Mouse (Mus musculus): ENCODE measurements around the gene Sorl1.

DNA sequence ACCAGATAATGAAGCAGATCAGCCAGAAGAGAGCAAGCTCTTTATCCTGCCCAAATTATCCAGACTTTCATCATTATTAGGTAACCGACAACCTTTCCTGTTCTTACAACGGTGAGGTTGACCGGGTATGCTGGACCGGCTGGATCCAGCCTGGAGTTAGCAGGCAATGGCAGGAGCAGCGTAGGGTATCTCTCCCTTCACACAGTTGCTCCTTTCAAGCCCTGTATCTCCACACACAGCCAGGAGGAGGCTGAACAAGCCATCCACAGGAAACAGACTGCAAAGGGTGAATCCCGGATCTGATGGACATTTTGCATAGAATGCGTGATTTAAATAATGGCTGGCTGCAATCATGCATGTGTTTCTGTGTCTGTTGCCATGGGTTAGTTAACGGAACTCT lies 208.5 kb downstream of the Sorl1 start:
- TF ChIP-seq CTCF (conservative IDR thresholded peaks at IDR 0.05; ENCODE audit: low read length) (no peak), POU5F1 (IDR thresholded peaks at IDR 0.05; ENCODE audit: borderline replicate concordance, low read length) (no peak), NANOG (IDR thresholded peaks at IDR 0.05; ENCODE audit: borderline replicate concordance, low read length) (no peak)
